Mouse (Mus musculus) left cerebral cortex, postnatal 4 days (tissue): ENCODE measurements around the gene Prr23a2. TPM values are rescaled to one million over a fixed set of nuclear protein-coding genes. Genes with fewer than 3 reads are reported as not detected.

Source experiments
- DNase-seq: peaks from one replicate; pipeline ENCODE4 v3.0.0-alpha.2; 2022
- intact Hi-C: fragments of 180-260 bp; cut with DNase I; formaldehyde crosslinking; loops from one replicate; pipeline ENCODE4 v1.15.1; 2025
- total RNA-seq, 2 experiments: library from RNA; stranded (reverse); gene quantifications; 2 replicates each; pipeline ENCODE4 v1.2.3; 2021

Prr23a2 gene
- total RNA-seq = not detected

GRCm38 (mm10) chr9:98856210-98856609, at the start of gene Prr23a2:
Gene Prr23a2 (plus strand): TSS chr9:98856494.
- no peak for DNase-seq
- intact Hi-C loops = no loop called here

GRCm38 (mm10) chr9:98807631-98808030, 48.7 kb upstream of the Prr23a2 start:
- intact Hi-C loops = loop anchor here (10.0 kb wide), 1 partner anchor 163 kb away; no protein-coding TSS in a partner anchor
- no peak for DNase-seq

- peak; percentile 37 for DNase-seq
- intact Hi-C loops = loop anchor here (10.0 kb wide), 1 partner anchor 165 kb away; no protein-coding TSS in a partner anchor
Observed at GRCm38 (mm10) chr9:98809526-98809925, 46.8 kb upstream of the Prr23a2 start.

DNA sequence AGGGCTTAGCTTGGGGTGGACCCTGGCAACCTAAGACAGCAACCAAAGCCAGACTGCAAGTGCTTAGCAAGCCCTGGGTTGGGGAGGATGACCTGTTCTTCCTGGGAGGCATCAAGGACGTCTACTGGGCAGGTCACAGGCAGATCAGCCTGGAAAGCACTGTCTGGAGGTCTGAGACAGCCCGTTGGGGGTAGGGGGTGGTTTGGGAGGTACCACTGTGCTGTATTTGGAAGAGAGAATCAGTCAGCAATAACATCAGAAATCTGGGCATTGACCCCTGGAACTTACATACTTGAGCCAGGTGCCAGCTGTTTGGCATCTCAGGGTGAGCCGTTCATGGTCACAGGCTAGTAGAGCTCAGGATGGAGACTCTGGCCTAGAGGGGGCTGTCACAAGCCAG, 40.2 kb upstream of the Prr23a2 start:
- intact Hi-C loops = no loop called here
- DNase-seq = no peak

GRCm38 (mm10) chr9:98817592-98817991, 38.7 kb upstream of the Prr23a2 start:
- intact Hi-C loops = no loop called here
- no peak for DNase-seq

GRCm38 (mm10) chr9:98818971-98819370, 37.3 kb upstream of the Prr23a2 start:
- DNase-seq = no peak
- intact Hi-C loops = no loop called here

DNA sequence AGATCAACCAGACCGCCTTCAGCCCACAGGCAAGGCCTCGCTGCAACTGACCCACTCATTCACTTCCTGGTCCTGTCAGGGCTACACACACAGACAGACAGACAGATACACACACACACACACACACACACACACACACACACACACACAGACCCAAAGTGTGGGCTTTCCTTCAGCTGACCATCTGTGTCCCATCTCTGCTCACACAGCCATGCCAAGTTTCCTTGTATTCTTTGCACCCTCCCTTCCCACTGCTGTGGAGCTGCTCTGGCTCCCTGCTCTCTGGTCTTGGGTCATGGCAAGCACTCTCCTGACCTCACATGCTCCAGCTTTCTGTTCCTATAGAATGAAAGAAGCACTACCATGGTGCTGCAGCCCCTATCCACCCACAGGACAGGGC, 36.8 kb upstream of the Prr23a2 start:
- intact Hi-C loops = no loop called here

GRCm38 (mm10) chr9:98820461-98820860, 35.8 kb upstream of the Prr23a2 start:
- no peak for DNase-seq
- intact Hi-C loops = no loop called here

More for the DNA sequence above, 36.8 kb upstream of the Prr23a2 start:
- no peak for DNase-seq

GRCm38 (mm10) chr9:98821067-98821466, 35.2 kb upstream of the Prr23a2 start:
- no peak for DNase-seq
- intact Hi-C loops = no loop called here

GRCm38 (mm10) chr9:98823805-98824204, 32.5 kb upstream of the Prr23a2 start:
- DNase-seq = no peak
- intact Hi-C loops = no loop called here

DNA sequence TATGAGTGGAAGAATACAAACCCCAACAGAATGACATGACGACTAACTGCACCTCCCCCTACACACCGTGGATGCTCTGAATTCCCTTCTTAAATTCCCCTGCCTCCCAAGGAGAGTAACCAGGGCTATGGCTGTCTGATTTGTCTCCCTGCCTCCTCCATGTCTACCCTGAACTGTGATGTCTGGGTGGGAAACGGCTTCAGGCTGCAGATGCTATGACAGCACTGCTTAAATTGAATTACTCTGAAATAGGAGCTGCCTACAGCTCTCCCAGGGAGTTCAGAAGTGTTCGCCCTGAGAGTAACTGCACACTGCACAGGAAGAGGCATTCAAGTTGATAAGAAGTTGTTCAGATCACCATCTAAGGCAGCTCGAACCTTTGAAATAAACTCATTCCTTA, 26.8 kb upstream of the Prr23a2 start:
- no peak for DNase-seq

DNA sequence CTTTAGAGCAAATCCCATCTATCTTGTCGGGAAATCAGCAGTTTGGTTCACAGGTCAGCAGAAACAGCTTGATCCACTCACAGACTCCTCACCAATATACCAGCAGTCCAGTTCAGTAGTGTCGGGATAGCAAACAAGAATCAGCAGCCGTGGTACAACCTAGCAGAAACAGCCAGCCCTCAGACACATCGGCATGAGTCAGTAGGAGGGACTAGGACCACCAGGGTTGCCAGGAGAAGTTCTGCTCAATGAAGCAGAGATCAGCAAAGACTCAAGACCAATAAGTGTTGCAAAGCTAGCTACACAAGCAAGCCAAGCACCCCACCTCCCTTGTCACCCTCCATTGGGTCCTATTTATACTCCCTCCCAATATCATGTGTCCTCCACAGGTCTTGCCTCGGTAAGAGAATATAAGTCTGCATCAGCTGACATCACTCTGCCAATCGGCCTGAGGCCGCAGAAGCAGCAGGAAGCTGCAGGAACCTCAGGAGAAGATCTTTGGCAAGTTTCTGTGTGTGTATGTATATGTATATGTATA, 18.7 kb upstream of the Prr23a2 start:
- no peak for DNase-seq
- intact Hi-C loops = no loop called here

More for the DNA sequence above, 26.8 kb upstream of the Prr23a2 start:
- intact Hi-C loops = no loop called here

DNA sequence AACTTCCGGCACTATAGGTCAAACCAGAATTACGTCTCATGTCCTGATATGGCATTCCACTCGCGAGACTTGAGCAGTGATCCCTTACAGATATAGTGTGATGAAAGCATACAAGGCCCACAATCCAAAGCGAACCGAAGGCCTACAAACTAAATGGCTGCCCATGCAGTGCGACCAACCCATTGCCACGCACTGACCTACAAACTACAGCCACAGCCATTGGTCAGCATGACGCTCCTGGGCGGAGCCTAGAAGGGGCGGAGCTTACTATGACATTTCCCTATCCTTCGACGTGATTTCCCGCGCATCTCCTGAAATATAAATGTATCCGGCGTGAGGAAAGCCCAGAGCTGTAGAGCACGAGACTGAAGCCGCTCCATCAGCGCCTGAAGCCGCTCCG, 14.2 kb upstream of the Prr23a2 start, which contains the start of gene Prr23a1:
Gene Prr23a1, plus strand, starts transcription at position 387 of the 400 bp plus-strand sequence.
- intact Hi-C loops = no loop called here
- DNase-seq = no peak

GRCm38 (mm10) chr9:98863463-98863862, 7.2 kb downstream of the Prr23a2 start:
- no peak for DNase-seq
- intact Hi-C loops = no loop called here

GRCm38 (mm10) chr9:98864571-98864970, 8.3 kb downstream of the Prr23a2 start, which contains the start of gene Prr23a3:
Gene Prr23a3 (plus strand): TSS chr9:98864767.
- intact Hi-C loops = no loop called here
- no peak for DNase-seq

DNA sequence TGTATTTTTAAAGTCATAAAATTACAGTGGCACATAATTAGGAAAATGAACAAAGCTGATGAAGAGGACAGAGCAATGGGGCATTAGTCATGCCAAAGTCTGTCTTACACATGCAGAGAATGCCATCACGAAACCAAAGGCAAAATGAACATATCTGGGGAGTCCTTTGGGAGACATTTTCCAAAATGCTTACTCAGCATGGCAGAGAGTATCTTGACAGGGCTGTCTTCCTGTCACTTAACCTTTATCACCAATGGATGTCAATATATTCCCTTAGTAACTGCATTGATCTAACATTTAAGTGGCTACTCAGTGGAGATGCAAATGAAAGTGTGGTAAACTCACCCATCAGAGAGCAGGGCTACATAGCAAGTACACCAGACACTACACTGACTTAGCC, 45.2 kb downstream of the Prr23a2 start:
- DNase-seq = no peak
- intact Hi-C loops = no loop called here

GRCm38 (mm10) chr9:98902819-98903218, 46.5 kb downstream of the Prr23a2 start, which contains the start of gene 7420426K07Rik:
Gene 7420426K07Rik (plus strand): TSS chr9:98903119.
- intact Hi-C loops = no loop called here
- DNase-seq = no peak

Other genes starting within 250 kb of the Prr23a2 start
- gene Prr23a1, start 14.0 kb upstream of the Prr23a2 start, total RNA-seq = not detected
- not detected for gene Prr23a3, start 8.3 kb downstream of the Prr23a2 start, total RNA-seq
- gene 7420426K07Rik, start 46.6 kb downstream of the Prr23a2 start, total RNA-seq = not detected
- gene Foxl2, start 98.8 kb downstream of the Prr23a2 start, total RNA-seq = 1 to 10 TPM; 1.6 to 2.4 TPM
- 10 to 100 TPM; 41.6 to 43.9 TPM for gene Faim, start 129.9 kb downstream of the Prr23a2 start, total RNA-seq
- not detected for gene Gm1123, start 179.2 kb downstream of the Prr23a2 start, total RNA-seq